Comparison of ENCODE assay signal across 9 mouse cellular contexts in genomic region chr9:44875476-44875875, GRCm38 (mm10). TPM values are rescaled to one million over a fixed set of nuclear protein-coding genes. Genes with fewer than 3 reads are reported as not detected.
A peak's percentile ranks its signal among the peaks of the same experiment; 100 is the strongest.
DNase-seq lines count a peak whose midpoint lies in the region; ATAC-seq and TF ChIP-seq lines count a peak whose summit lies in the region.
"Had no signal": no experiment of that assay in that cellular context is flagged by ENCODE, and none has a peak within 500 bp of the region (broad histone marks: within the 10 kb centered on the region; RNA-seq: fewer than 3 reads in every experiment).

No protein-coding gene starts in this region.

- no peak for TF ChIP-seq EP300 in liver, postnatal 0 days (IDR thresholded peaks at IDR 0.05; ENCODE audit: low read depth)

- H3K4me3 ChIP-seq in embryonic facial prominence, embryonic 13.5 days = no peak overlapping the region
- no peak overlapping the region for H3K4me3 ChIP-seq in embryonic facial prominence, embryonic 10.5 days
- H3K4me3 ChIP-seq in liver, embryonic 15.5 days (replicated peaks) = no peak overlapping the region
- H3K4me3 ChIP-seq in liver, postnatal 0 days (ENCODE audit: low read depth, low read length) = no peak overlapping the region
- H3K4me3 ChIP-seq in heart, embryonic 12.5 days = no peak overlapping the region
- no peak overlapping the region for H3K4me3 ChIP-seq in myocyte
- H3K4me3 ChIP-seq in liver, embryonic 12.5 days = no peak overlapping the region
- no peak overlapping the region for H3K4me3 ChIP-seq in intestine, embryonic 15.5 days (replicated peaks)
- H3K4me3 ChIP-seq: erythroblast, embryonic 14.5 days had no signal

- H3K36me3 ChIP-seq in embryonic facial prominence, embryonic 13.5 days = 0 out of 2 replicates have a peak, but pooled peaks cover 9% of the 10 kb centered on the region
- H3K36me3 ChIP-seq in embryonic facial prominence, embryonic 10.5 days (replicated peaks) = peaks cover 41% of the 10 kb centered on the region
- 0 out of 2 replicates have a peak, but pooled peaks cover 3% of the 10 kb centered on the region for H3K36me3 ChIP-seq in liver, embryonic 15.5 days (replicated peaks)
- H3K36me3 ChIP-seq in liver, postnatal 0 days (replicated peaks; ENCODE audit: insufficient read depth, low read length) = peaks cover 9% of the 10 kb centered on the region; the same call in 1 of the 2 replicates
- H3K36me3 ChIP-seq in heart, embryonic 12.5 days = peaks cover 9% of the 10 kb centered on the region
- H3K36me3 ChIP-seq in myocyte (ENCODE audit: control insufficient read depth, insufficient read depth) = peaks cover 10% of the 10 kb centered on the region
- peaks cover 27% of the 10 kb centered on the region for H3K36me3 ChIP-seq in liver, embryonic 12.5 days
- no peaks in the 10 kb centered on the region for H3K36me3 ChIP-seq in intestine, embryonic 15.5 days

- H3K27ac ChIP-seq in embryonic facial prominence, embryonic 13.5 days = no peak overlapping the region
- no peak overlapping the region for H3K27ac ChIP-seq in embryonic facial prominence, embryonic 10.5 days (replicated peaks)
- H3K27ac ChIP-seq in liver, embryonic 15.5 days (replicated peaks) = 0 out of 2 replicates have a peak overlapping the region, but pooled peaks have one; percentile 6
- H3K27ac ChIP-seq in liver, postnatal 0 days (ENCODE audit: low read depth) = no peak overlapping the region
- no peak overlapping the region for H3K27ac ChIP-seq in heart, embryonic 12.5 days (ENCODE audit: poor library complexity, severe bottlenecking)
- H3K27ac ChIP-seq in liver, embryonic 12.5 days = no peak overlapping the region
- no peak overlapping the region for H3K27ac ChIP-seq in intestine, embryonic 15.5 days

- TF ChIP-seq CTCF in liver, postnatal 0 days (IDR thresholded peaks at IDR 0.05; ENCODE audit: low read depth) = no peak

- 53% methylated on average over 7 of the region's 7 CpGs for WGBS in embryonic facial prominence, embryonic 13.5 days
- 61% methylated on average over 7 of the region's 7 CpGs for WGBS in embryonic facial prominence, embryonic 10.5 days
- WGBS in liver, embryonic 15.5 days (ENCODE audit: insufficient replicate concordance) = 79% methylated on average over 7 of the region's 7 CpGs
- 78% methylated on average over 7 of the region's 7 CpGs for WGBS in liver, postnatal 0 days (ENCODE audit: insufficient replicate concordance)
- whole genome bisulfite sequencing in heart, embryonic 12.5 days = 71% methylated on average over 7 of the region's 7 CpGs
- 78% methylated on average over 7 of the region's 7 CpGs for WGBS in liver, embryonic 12.5 days (ENCODE audit: insufficient replicate concordance)
- WGBS in intestine, embryonic 15.5 days = 67% methylated on average over 7 of the region's 7 CpGs

- no peak overlapping the region for H3K4me2 ChIP-seq in embryonic facial prominence, embryonic 13.5 days
- H3K4me2 ChIP-seq in liver, embryonic 15.5 days = no peak overlapping the region
- no peak overlapping the region for H3K4me2 ChIP-seq in liver, postnatal 0 days (ENCODE audit: low read depth, low read length)
- H3K4me2 ChIP-seq in heart, embryonic 12.5 days = no peak overlapping the region
- no peak overlapping the region for H3K4me2 ChIP-seq in myocyte (ENCODE audit: low read depth)
- no peak overlapping the region for H3K4me2 ChIP-seq in liver, embryonic 12.5 days
- no peak overlapping the region for H3K4me2 ChIP-seq in intestine, embryonic 15.5 days (replicated peaks)

- H3K4me1 ChIP-seq in embryonic facial prominence, embryonic 13.5 days = peaks cover 62% of the 10 kb centered on the region
- peaks cover 68% of the 10 kb centered on the region for H3K4me1 ChIP-seq in embryonic facial prominence, embryonic 10.5 days
- peaks cover 41% of the 10 kb centered on the region for H3K4me1 ChIP-seq in liver, embryonic 15.5 days (replicated peaks)
- peaks cover 21% of the 10 kb centered on the region for H3K4me1 ChIP-seq in liver, postnatal 0 days (ENCODE audit: insufficient read depth)
- H3K4me1 ChIP-seq in heart, embryonic 12.5 days (replicated peaks) = peaks cover 73% of the 10 kb centered on the region
- peaks cover 76% of the 10 kb centered on the region for H3K4me1 ChIP-seq in liver, embryonic 12.5 days
- H3K4me1 ChIP-seq in intestine, embryonic 15.5 days (replicated peaks) = peaks cover 53% of the 10 kb centered on the region

- no peak for TF ChIP-seq POLR2A in myocyte (IDR thresholded peaks at IDR 0.05; ENCODE audit: insufficient read length, low read depth)

- H3K9ac ChIP-seq in embryonic facial prominence, embryonic 13.5 days = peak overlapping the region; percentile 28; the same call in 1 of the 2 replicates
- no peak overlapping the region for H3K9ac ChIP-seq in liver, embryonic 15.5 days
- H3K9ac ChIP-seq in liver, postnatal 0 days (replicated peaks) = no peak overlapping the region
- H3K9ac ChIP-seq in heart, embryonic 12.5 days = 0 out of 2 replicates have a peak overlapping the region, but pooled peaks have one; percentile 4
- H3K9ac ChIP-seq in liver, embryonic 12.5 days = no peak overlapping the region
- H3K9ac ChIP-seq in intestine, embryonic 15.5 days = no peak overlapping the region

- peaks cover 97% of the 10 kb centered on the region for H3K79me2 ChIP-seq in myocyte (ENCODE audit: control insufficient read depth, insufficient read depth)

- DNase-seq in embryonic facial prominence, embryonic 10.5 days (ENCODE audit: low spot score) = no peak
- no peak for DNase-seq in liver, postnatal 0 days

- no peaks in the 10 kb centered on the region for H3K27me3 ChIP-seq in embryonic facial prominence, embryonic 13.5 days
- no peaks in the 10 kb centered on the region for H3K27me3 ChIP-seq in embryonic facial prominence, embryonic 10.5 days (replicated peaks; ENCODE audit: low read depth, poor library complexity, severe bottlenecking)
- no peaks in the 10 kb centered on the region for H3K27me3 ChIP-seq in liver, embryonic 15.5 days
- no peaks in the 10 kb centered on the region for H3K27me3 ChIP-seq in liver, postnatal 0 days (ENCODE audit: insufficient read depth, low read length)
- no peaks in the 10 kb centered on the region for H3K27me3 ChIP-seq in heart, embryonic 12.5 days (replicated peaks)
- no peaks in the 10 kb centered on the region for H3K27me3 ChIP-seq in myocyte (ENCODE audit: control insufficient read depth, insufficient read depth, insufficient read length)
- no peaks in the 10 kb centered on the region for H3K27me3 ChIP-seq in liver, embryonic 12.5 days (replicated peaks)
- no peaks in the 10 kb centered on the region for H3K27me3 ChIP-seq in intestine, embryonic 15.5 days (replicated peaks)

- no peak for ATAC-seq in embryonic facial prominence, embryonic 13.5 days (ENCODE audit: insufficient number of reproducible peaks, insufficient read depth, low FRiP score, low TSS enrichment, low read depth)
- no peak for ATAC-seq in liver, embryonic 15.5 days (ENCODE audit: insufficient read depth)
- ATAC-seq in liver, postnatal 0 days = no peak
- ATAC-seq in heart, embryonic 12.5 days (ENCODE audit: insufficient number of reproducible peaks, low FRiP score) = no peak
- no peak for ATAC-seq in liver, embryonic 12.5 days
- no peak for ATAC-seq in intestine, embryonic 15.5 days

- no peak overlapping the region for H3ac ChIP-seq in myocyte (ENCODE audit: control insufficient read depth, insufficient read length)

- H3K9me3 ChIP-seq in embryonic facial prominence, embryonic 13.5 days = no peaks in the 10 kb centered on the region
- H3K9me3 ChIP-seq in embryonic facial prominence, embryonic 10.5 days = no peaks in the 10 kb centered on the region
- H3K9me3 ChIP-seq in liver, embryonic 15.5 days (replicated peaks) = no peaks in the 10 kb centered on the region
- H3K9me3 ChIP-seq in liver, postnatal 0 days (ENCODE audit: low read length) = no peaks in the 10 kb centered on the region
- H3K9me3 ChIP-seq in heart, embryonic 12.5 days (replicated peaks) = no peaks in the 10 kb centered on the region
- H3K9me3 ChIP-seq in liver, embryonic 12.5 days (replicated peaks) = no peaks in the 10 kb centered on the region
- H3K9me3 ChIP-seq in intestine, embryonic 15.5 days = no peaks in the 10 kb centered on the region

TF ChIP-seq in myocyte, 11 proteins besides CTCF, POLR2A, EP300 and RAD21:
- TF ChIP-seq MYOG (IDR thresholded peaks at IDR 0.05; ENCODE audit: control insufficient read depth in 1 of 3, insufficient read depth in 1 of 3, insufficient read length in 2 of 3, low read depth in 2 of 3) (peak in 2 of 3 experiments; percentile 37 to 41), MYOD1 (IDR thresholded peaks at IDR 0.05; ENCODE audit: control insufficient read depth in 1 of 3, insufficient read length in 2 of 3, low read depth in 2 of 3) (peak in 1 of 3 experiments; percentile 54), TCF12 (IDR thresholded peaks at IDR 0.05; ENCODE audit: insufficient read depth, poor library complexity, severe bottlenecking) (no peak)

RNA-seq across cellular contexts. Expression of gene Kmt2a, which starts 5.6 kb away (rescaled TPM):
- polyA plus RNA-seq in embryonic facial prominence, embryonic 13.5 days (2015; fragmentation: Nextera tagmentation; extraction: Ambion mirVana) = 18.1 and 22.8 TPM in 2 replicates
- polyA plus RNA-seq in embryonic facial prominence, embryonic 10.5 days (2016; fragmentation: Nextera tagmentation; extraction: Ambion mirVana) = 14.1 and 14.9 TPM in 2 replicates
- polyA plus RNA-seq in liver, embryonic 15.5 days (2015; fragmentation: Nextera tagmentation; extraction: Ambion mirVana) = 2.9 and 3.4 TPM in 2 replicates
- polyA plus RNA-seq in liver, postnatal 0 days (2015; fragmentation: Nextera tagmentation; extraction: Ambion mirVana) = 1.8 and 2.2 TPM in 2 replicates
- polyA plus RNA-seq in heart, embryonic 12.5 days (2016; fragmentation: Nextera tagmentation; extraction: Ambion mirVana) = 11.9 and 12.0 TPM in 2 replicates
- 4.5 TPM for polyA plus RNA-seq in myocyte (2012; fragmentation: generic; extraction: Trizol)
- polyA plus RNA-seq in liver, embryonic 12.5 days (2016; fragmentation: Nextera tagmentation; extraction: Ambion mirVana) = 7.3 and 8.4 TPM in 2 replicates
- 11.5 and 13.1 TPM in 2 replicates for polyA plus RNA-seq in intestine, embryonic 15.5 days (2015; fragmentation: Nextera tagmentation; extraction: Ambion mirVana)

RNA-seq across cellular contexts. Expression of gene Atp5l, which starts 45.1 kb away (rescaled TPM):
- polyA plus RNA-seq in embryonic facial prominence, embryonic 13.5 days (2015; fragmentation: Nextera tagmentation; extraction: Ambion mirVana) = 678 and 698 TPM in 2 replicates
- 499 and 516 TPM in 2 replicates for polyA plus RNA-seq in embryonic facial prominence, embryonic 10.5 days (2016; fragmentation: Nextera tagmentation; extraction: Ambion mirVana)
- polyA plus RNA-seq in liver, embryonic 15.5 days (2015; fragmentation: Nextera tagmentation; extraction: Ambion mirVana) = 396 and 459 TPM in 2 replicates
- 764 and 787 TPM in 2 replicates for polyA plus RNA-seq in liver, postnatal 0 days (2015; fragmentation: Nextera tagmentation; extraction: Ambion mirVana)
- 924 and 963 TPM in 2 replicates for polyA plus RNA-seq in heart, embryonic 12.5 days (2016; fragmentation: Nextera tagmentation; extraction: Ambion mirVana)
- 773 TPM for polyA plus RNA-seq in myocyte (2012; fragmentation: generic; extraction: Trizol)
- 523 and 553 TPM in 2 replicates for polyA plus RNA-seq in liver, embryonic 12.5 days (2016; fragmentation: Nextera tagmentation; extraction: Ambion mirVana)
- polyA plus RNA-seq in intestine, embryonic 15.5 days (2015; fragmentation: Nextera tagmentation; extraction: Ambion mirVana) = 920 and 926 TPM in 2 replicates

Comparison
In these comparisons a context has a peak if more than half of its experiments do, and no peak if none do; other contexts are left out.
1. H3K9ac ChIP-seq: peak in embryonic facial prominence, embryonic 13.5 days (single experiment) and heart, embryonic 12.5 days (single experiment); none in liver, embryonic 15.5 days (single experiment), liver, postnatal 0 days (single experiment), liver, embryonic 12.5 days (single experiment) and intestine, embryonic 15.5 days (single experiment).